Mouse (Mus musculus): ENCODE results near the gene Kidins220.

DNA sequence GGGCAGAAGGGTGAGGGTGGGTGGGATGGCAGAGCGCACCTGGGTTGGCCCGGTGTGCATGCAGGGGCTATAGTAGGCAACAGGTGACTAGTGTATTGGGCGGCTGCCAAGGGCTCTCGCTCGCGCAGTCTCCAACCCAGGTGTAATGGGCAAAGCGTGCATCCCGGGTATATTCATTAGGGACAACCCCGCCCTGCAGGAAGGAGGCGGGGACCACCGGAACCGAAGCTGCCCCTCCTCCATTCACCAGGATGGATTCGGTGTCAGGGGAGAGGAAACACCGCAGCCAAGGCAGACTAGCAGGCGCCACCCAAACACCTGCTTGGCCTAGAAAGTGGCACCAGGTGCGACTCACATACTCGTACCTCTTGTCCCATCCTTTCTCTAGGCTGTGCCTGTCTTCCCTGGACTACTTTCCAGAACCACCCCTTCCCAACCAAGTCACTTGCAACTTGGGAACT is 118.1 kb downstream of the Kidins220 start:
- TF ChIP-seq POLR2A (IDR thresholded peaks at IDR 0.05; ENCODE audit: insufficient read depth, low read depth, low read length): no peak
- TF ChIP-seq EP300 (IDR thresholded peaks at IDR 0.05; ENCODE audit: insufficient read depth, low read depth, low read length): no peak
